Mouse (Mus musculus) kidney, postnatal 36 days (tissue): ENCODE results near the gene Gm9913.

ENCODE experiments used
- DNase-seq, 2 experiments: peaks; one replicate each; pipeline ENCODE4 v3.0.0; 2021 to 2022; ENCODE audit warnings: mixed read lengths in 2 of 2

Gm9913 gene

DNA sequence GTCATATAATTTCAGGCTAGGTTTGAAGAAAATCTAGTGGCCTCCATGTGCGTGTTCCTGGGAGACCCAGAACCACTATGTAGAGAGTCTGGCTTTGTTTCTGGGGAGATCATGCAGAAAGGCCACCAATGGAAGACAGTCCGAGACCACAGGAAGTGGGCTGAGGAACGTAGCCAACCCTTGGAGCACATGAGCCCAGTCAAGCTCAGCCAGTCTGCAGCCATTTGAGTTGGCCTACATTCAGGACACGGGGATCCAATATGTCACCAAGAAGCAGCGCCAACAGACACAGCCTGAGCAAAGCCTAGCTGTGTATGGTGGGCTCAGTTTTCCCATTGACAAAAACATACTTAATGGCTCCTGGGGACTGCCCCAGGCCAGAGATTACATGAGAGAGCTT lies 8.2 kb upstream of the Gm9913 start:
- DNase-seq = peak; percentile 14 to 34

DNA sequence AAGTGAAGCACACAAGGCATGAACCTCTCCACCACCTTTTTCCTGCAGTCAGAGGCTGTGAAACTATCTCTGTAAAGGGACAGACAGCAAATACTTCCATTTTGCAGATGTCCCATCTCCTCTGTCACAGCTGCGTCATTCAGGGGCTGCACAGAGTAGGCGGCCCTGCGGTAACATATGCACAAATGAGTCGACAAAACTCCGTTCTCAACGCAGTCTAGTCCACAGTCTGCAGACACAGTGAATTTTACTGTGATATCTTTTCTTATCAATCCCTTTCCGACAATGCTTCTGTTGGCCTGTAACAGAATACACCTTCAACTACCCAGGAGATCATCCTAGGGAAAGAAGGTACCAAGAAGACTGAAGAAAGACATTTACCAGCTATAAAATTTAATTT lies 6.7 kb upstream of the Gm9913 start:
- no peak for DNase-seq

DNA sequence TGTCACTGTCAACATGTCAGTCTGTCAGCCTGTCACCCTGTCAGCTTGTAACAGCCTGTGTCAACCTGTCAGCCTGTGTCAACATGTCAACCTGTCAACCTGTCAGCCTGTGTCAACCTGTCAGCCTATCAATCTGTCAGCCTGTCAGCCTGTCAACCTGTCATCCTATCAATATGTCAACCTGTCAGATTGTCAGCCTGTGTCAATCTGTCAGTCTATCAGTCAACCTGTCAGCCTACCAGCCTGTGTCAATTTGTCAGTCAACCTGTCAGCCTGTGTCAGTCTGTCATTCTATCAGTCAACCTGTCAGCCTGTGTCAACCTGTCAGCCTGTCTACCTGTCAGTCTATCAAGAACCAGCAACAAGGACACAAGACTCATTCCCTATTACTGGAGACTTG lies 3.4 kb upstream of the Gm9913 start:
- DNase-seq = no peak

DNA sequence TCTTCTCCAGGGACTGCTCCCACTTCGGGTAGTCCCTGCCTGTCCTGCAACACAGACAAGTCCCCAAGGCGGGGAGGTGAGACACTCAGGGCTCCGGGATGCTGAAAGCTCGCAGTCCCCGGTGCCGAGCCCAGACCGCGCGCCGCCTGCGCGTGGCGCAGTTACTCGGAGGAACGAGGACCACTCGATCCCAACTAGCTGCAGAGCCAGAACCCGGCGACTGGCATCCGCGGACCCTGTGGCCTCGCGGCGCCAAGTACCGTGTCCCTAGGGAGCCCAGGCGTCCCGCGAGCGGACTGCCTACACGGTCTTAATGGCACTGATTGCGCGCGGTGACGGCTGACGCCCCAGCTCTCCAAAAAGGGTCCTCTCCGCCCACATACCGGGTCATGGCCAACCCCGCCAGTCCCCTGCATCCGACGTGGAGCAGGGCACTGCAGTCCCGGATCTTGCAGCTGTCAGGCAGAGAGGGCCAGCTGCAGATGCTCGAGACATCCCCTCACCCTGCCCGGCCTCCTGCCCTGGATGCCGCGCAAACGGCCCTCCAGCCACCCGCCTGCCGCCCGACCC lies 942 bp downstream of the Gm9913 start:
- DNase-seq = peak in 1 of 2 experiments; percentile 45

DNA sequence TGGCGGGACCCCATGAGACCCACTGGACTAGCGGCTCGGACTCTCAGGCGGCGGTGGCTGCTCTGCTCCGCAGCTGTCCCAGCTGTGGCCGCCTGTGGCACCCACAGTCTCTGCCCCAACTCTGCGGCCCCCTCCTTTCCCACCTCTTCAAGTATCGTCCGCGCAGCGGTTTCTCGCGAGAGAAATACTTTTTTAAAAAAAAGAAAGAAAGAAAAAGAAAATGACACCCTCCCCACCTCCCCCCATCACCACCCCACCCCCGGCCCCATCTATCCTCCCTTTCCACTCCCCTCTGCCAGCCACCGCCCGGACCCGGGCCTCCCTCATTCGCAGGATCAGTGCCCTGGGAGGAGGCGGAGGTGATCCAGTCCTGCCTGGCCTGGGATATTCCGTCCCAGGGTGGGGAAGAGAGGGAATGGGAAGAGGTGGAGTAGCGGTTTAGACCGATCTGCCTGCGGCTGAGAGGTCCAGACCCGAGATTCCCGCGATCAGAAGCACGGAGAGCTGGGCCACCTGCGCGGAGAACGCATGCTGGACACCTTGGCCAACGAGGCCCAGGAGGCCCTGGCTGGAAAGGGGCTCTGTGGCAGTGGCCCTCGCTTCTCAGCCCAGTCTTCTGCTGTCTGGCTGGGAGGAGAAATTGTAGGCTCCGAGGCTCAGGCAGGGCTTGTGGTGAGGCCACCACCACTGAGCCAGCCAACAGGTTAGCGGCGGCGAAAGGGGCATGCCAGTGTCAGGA lies 1.6 kb downstream of the Gm9913 start:
- DNase-seq = peak; percentile 24 to 44

DNA sequence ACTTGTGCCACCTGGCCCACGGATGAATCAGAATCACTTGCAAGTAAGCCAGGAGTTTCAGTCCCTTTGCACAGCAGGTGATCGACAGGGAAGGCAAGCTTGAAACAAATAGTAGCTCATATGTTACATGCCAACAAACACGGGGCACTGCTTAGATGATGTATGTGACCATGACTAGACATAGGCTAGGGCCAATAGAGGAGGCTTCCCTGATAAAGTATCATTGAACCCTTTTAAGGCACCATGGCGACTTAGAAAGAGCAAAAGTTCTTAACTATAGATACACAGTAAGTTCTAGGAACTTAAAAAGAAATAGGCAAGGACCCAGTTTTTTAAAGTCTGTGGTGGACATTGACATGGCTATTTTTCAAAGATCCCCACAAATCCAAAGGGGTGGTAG lies 3.0 kb downstream of the Gm9913 start, which contains the start of gene Fbn1:
Gene Fbn1 (minus strand): TSS at position 101 of the 400 bp plus-strand sequence.
- no peak for DNase-seq

DNA sequence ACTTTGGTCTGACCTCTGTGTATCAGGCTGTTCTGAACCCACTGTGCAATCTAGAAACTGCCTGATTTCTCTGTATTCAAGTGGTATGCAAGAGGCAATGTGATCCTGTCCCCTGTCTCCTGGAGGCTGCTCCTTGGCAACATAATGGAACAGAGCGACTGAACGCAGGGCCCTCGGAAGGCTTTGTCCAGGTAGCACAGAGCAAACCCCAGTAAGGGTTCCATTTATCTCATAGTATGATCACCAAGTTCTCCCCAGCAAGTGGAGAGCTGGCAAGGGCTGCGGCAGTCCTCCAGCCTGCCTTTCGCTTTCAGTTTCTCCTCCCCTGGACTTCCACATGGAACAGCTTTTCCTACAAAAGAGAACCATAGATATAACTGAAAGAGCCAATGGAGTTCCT lies 3.5 kb downstream of the Gm9913 start:
- no peak for DNase-seq

DNA sequence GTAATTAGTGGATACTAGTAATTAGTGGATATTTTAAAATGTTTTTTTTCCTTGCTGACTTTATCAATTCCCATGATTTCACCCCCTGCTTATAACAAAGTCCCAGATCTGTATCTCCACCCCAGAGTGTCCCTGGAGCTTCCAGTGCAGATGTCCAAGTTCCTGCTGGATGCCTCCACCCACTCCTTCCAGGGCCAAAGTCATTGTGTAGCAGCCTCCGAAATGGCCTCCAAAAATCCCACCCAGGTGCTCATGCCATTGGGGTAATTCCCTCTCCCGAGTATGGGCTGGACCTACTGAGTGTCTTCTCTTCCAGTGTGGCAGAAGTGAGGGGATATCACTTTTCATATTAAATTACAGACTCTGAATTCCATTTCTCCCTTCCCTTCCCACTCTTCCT lies 5.9 kb downstream of the Gm9913 start:
- DNase-seq = no peak

DNA sequence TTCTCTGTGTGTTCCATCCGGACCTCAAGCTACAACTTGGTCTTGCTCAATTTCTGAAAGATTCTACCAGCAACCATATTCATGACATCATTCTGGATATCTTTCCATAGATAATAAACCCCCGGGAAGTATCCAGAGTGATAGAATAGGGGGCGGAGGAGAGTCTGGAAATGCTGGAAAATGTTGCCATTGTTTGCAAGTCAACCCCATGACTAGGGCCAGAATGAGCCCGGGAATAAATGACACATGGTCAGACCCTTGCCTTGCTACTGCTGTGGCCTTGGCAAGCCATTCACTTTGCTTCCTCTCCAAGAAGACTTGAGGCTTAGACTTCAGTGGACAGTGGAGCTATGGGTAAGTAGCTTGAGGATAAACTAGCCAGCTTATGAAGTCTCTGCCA lies 7.0 kb downstream of the Gm9913 start:
- no peak for DNase-seq

DNA sequence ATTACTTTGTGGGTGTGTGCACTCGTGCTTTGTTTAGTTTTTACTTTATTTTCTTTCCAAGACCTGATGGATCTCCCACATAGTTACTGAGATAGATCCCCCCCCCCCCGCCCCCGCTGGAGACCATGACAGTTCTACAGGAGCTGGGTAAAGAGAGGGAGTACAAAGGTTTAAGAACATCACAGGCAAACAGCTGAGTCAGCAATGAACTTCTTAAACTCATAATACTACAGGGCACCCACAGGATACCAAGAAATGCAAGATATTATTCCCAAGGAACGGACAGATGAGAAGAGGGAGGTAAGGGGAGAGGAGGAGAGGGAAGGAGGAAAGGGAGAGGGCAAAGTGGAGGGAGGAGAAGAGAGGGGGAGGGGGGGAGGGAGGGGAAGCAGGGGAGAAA lies 7.7 kb downstream of the Gm9913 start:
- no peak for DNase-seq

DNA sequence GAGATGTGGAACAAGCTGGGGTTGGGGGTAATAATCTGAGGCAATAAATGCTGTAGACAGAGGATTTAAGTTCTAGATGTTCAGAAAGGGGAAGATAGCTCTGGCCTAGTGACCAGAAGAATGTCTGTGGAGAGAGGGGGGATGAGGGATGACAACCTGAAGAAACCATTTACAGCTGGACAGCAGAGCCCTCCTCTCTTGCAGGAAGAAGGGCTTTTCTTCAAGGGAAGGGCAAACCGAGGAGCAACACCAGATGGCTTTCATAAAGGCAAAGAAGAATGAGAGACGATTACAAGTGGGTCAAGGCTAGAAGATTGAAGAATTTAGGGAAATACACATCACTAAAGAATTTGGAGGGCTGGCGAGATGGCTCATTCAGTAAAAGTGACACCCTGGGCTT lies 9.5 kb downstream of the Gm9913 start:
- DNase-seq = no peak

DNA sequence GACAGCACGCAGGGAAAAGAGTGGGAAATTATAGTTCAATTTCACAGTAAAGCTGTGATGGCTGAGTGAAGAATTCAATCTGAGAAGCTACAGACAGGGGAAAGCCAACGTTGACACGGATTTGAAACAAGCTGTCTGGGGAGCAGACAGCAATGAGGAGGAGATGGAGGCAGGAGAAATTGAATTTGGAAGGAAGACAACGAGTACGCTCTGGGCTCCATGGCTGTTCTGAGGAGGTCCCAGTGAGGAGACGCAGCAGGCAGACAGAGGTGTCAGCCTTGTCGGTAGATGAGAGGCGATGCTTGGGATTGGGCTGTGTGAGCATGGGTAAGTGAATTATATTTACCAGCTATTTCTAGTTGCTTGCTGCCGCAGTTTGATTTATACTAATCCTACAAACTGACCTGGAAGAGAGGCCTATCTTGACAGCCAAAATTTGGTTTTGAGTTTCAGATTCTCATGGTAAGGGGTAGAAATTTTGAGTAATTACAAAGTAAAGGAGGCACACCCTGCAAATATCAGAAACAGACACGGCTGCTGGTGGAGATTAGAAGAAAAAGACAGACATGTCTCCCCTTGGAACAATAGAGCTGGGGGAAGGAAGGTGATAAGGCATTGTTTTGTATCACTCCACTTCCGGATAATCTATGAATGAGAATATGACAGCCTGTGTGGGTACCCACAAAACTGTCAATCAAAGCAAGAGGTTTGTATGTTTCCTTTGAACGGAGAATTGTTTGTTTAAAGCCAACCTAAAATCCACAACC lies 10.6 kb downstream of the Gm9913 start:
- no peak for DNase-seq

DNA sequence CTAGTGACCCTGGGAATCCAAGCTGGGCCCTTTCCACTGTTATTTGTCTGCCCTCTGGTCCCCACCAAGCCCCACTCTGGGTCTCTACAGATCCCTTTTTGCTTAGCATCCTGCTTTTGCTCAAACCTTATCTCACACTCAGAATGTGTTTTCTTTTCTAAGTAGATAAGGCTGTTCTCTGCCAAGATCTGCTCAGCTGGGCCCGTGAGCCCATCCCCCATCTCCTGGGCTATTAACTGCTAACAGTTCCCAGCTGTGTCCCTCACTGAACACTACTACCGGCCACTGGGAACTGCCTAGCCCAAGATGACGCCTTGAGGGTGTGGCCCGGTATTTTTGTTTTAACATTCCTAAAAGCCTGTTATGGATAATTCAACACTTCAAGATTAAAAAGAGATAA lies 11.7 kb downstream of the Gm9913 start:
- peak; percentile 57 to 64 for DNase-seq

DNA sequence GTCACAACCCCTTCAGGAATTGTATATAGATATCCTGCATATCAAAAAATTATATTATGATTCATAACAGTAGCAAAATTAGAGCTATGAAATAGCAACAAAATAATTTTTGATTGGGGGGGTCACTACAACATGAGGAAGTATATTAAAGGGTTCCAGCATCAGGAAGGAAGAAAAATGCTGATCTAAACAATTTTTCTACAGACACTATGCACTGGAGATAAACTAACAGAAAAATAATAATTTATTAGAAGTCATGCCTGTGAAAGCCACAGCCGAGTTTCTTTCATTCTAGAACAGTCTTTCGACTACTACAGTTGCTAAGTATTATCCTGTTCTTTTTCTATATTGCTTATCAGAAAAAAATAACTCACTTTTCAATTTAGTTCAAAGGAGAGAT lies 20.6 kb downstream of the Gm9913 start:
- no peak for DNase-seq

DNA sequence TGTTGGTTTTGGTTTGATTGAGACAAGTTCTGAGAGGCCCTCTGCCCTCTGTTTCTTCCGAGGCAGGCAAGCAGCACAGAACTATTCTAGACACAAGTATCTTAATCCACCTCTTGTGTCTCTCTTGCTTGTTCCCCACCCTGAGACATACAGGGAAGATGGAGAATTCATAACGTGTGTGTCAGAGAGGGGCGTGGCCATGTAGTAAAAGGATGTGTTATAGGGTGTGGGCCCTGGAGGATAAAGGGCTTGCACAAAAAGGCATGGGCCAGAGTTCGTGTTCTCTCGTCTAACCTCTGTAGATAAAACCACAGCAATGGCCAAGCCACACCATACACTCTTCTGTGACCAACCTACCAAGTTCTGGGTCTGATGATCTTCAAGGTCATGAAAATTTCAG lies 21.7 kb downstream of the Gm9913 start:
- DNase-seq = no peak

DNA sequence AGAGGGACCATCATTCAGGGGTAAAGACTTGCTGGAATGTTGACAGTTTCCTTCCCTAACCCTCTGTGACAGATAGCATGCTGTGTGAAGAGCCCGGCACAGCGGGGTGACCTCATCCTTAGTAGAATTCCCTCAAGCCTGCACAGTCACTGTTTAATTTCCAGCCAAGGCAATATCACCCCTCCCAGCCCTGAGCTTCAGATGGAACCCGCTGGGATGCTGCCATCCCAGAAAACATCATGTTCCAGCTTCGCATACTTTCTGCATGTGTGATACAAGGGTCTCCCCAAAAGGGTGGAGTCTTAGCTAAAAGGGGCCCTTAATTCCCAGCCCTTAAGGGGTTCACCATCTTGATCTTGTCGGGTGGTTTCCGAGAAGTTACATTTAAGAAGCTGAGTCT lies 25.8 kb downstream of the Gm9913 start:
- no peak for DNase-seq

DNA sequence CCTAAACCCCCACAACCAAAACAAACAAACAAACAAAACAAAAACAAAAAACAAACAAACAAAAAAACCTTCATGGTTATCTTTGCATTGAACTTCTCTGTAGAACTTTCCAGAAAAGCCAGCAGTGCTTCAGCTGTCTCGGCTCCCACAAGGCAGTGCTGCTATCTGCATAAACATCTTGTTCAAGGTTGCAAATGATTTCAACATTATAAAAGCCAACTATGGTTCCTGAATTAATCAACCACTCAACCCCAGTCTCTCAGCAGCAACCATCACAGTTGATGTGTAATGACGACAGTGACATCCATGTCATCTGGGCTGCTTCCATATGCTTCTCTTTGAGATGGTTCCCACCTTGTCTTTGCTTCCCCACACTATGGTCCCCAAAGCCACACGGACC lies 34.8 kb downstream of the Gm9913 start:
- DNase-seq = no peak

DNA sequence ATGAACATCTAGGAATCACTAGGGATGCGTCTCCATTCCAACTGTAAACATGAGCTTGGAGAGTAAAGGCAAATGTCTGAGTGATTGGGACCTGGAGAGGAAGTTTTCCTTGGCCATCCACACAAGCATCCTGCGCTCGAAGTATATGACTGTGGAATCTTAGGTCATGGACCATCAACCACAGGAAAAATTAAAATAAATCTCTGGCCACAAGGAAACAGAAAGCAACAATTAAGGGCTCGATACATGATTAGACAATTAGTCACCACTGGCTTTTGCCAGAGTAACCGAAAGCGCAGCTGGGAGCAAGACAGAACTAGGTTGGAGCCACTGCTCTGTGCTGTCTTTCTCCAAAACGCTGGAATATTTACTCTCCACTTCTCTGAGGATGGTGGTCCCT lies 35.7 kb downstream of the Gm9913 start:
- no peak for DNase-seq

DNA sequence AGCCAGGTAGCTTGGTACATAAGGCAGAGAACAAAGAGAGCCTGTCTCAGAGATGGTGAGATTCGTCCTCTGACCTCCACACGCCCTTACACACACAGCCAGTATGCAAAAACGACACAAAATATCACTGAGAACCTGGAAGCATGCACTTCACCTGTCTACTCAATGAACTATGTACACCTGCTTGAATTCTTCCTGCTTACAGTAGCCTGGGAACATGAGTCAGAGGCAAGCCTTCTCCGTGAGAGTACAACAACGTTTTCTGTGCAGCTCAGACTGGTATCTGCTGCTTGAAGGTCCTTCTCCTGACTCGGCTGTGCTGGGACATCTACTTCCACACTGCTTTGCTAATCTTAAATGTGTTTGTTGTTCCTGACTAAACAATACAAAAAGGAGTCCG lies 36.6 kb downstream of the Gm9913 start:
- no peak for DNase-seq

DNA sequence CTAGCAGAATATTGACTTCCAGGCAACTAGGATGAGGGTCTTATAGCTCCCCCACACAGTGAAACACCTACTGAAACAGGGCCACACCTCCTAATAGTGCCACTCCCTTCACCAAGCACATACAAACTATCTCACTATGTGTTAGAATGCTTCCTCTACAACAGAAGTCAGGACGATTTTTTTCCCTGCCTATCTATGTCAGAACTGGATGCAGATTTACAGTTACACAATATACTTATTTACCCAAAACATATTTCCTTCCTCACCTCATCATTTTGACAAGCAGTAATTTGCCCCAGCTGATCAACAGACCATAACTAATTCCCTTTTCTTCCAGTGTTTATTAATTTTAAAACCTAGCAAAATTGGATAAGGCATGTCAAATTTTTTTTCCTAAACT lies 38.8 kb downstream of the Gm9913 start:
- no peak for DNase-seq

DNA sequence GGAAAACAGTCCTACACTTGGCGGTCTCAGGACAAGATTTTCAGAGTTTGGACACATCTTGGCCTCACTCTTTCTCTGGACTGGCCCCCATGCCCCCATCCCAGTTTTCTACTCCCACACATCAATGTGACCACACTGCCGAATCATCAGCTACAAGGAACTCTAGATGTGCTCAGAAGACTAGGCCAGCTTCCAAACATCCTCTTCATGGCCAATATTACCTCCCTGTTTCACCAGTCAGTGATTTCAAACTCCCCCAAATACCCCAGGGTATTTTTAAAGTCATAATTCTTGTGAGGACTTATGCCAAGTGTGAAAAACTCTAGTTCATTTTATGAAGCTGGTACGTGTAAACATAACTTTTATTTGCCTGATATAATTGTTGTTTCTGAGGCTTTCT lies 40.1 kb downstream of the Gm9913 start:
- no peak for DNase-seq

DNA sequence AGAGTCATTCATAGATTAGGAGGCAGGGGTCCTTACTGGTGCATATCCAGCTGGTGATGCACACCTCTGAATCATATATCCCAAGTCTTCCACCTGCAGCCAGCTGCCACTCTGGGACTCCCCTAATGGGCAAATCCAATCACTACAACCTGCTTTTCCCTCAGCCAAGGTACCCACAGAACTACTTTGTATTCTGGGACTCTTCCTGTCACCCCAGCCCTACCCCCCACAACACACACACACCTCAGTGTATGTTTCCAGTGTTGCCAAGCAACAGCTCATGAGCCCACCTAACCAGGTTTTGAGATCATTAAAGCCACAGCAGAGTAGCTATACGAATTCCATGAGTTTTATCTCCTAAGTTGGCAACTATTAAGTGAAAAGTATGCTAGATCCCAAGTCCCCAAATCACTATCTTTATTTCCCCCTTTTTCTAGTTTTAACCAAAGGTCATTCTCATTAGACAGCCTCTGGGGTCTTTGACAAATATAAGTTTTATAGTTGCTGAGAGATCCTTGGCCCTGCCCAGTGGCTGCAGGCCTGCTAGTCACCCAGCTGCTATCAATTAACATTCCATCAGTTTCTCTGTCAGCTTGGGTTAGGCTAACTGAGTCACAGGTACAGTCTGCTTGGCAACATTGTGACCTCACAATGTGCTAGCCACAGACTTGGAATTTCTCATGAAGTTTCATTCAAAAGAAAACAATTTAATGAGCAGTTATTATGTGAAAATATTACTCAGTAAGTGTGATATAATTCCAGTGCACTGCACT lies 44.1 kb downstream of the Gm9913 start:
- no peak for DNase-seq

DNA sequence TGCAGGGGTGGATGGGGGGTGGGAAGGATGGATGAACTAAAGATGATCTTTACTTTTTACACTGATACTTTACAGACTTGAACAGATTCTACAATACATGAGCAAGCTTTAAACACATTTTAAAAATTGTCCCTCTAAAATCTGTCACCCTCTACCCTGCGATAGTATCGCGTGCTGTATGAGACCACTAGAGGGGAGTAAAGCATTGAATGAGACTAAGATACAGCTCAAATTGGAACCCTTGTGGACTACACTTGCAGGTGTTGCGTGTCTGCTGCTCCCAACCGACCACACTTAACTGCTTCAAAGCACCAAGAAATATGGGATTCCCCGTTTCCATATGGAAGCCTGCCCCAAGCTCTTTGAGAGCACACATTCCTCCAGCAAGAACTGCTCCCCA lies 50.9 kb downstream of the Gm9913 start:
- DNase-seq = no peak
